Comparison of ENCODE assay signal across 23 mouse cellular contexts in the genomic region with DNA sequence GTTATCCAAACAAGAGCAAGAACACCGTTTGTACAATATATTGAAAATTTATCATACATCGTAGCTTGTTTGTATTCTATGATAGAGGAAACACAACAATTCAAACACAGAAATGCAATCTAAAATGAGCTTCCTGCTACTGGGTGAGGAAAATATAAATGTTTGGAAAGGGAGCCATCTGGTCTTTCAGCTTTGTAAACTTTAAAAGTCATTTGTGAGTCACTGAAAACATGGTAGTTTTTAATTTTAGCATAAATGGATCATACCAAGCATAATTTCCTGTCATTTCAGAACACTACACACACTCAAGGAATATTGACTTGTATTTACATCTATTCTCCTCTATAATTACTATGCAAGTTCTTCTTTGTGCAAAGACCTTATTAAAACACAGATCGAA.
"Had no signal": no experiment of that assay in that cellular context is flagged by ENCODE, and none has a peak within 500 bp of the region (broad histone marks: within the 10 kb centered on the region; RNA-seq: fewer than 3 reads in every experiment).

No protein-coding gene starts in this region.

- ATAC-seq: intestine, embryonic 16.5 days; midbrain, embryonic 13.5 days; midbrain, embryonic 16.5 days had no signal

- H3K36me3 ChIP-seq: limb, embryonic 12.5 days; limb, embryonic 15.5 days; liver, embryonic 13.5 days; lung, embryonic 15.5 days; midbrain, embryonic 10.5 days; midbrain, embryonic 13.5 days; neural tube, embryonic 13.5 days; stomach, embryonic 15.5 days had no signal

- H3K27me3 ChIP-seq: limb, embryonic 12.5 days; limb, embryonic 15.5 days; liver, embryonic 13.5 days; lung, embryonic 15.5 days; megakaryocyte, embryonic 14.5 days; midbrain, embryonic 13.5 days; neural tube, embryonic 13.5 days; stomach, embryonic 15.5 days had no signal

- H3K4me2 ChIP-seq: limb, embryonic 12.5 days; limb, embryonic 15.5 days; liver, embryonic 13.5 days; lung, embryonic 15.5 days; midbrain, embryonic 13.5 days; neural tube, embryonic 13.5 days; stomach, embryonic 15.5 days had no signal

- H3K9me3 ChIP-seq: limb, embryonic 12.5 days; limb, embryonic 15.5 days; liver, embryonic 13.5 days; lung, embryonic 15.5 days; megakaryocyte, embryonic 14.5 days; midbrain, embryonic 10.5 days; midbrain, embryonic 13.5 days; neural tube, embryonic 13.5 days; stomach, embryonic 15.5 days had no signal

- H3K4me3 ChIP-seq: limb, embryonic 12.5 days; limb, embryonic 15.5 days; liver, embryonic 13.5 days; lung, embryonic 15.5 days; megakaryocyte, embryonic 14.5 days; midbrain, embryonic 10.5 days; midbrain, embryonic 13.5 days; myocyte; neural tube, embryonic 13.5 days; stomach, embryonic 15.5 days had no signal

- H3K4me1 ChIP-seq: limb, embryonic 12.5 days; limb, embryonic 15.5 days; liver, embryonic 13.5 days; lung, embryonic 15.5 days; megakaryocyte, embryonic 14.5 days; midbrain, embryonic 10.5 days; midbrain, embryonic 13.5 days; stomach, embryonic 15.5 days had no signal

- H3K27ac ChIP-seq: limb, embryonic 12.5 days; limb, embryonic 15.5 days; liver, embryonic 13.5 days; lung, embryonic 15.5 days; macrophage; midbrain, embryonic 10.5 days; midbrain, embryonic 13.5 days; neural tube, embryonic 13.5 days; stomach, embryonic 15.5 days had no signal

- H3K9ac ChIP-seq: limb, embryonic 12.5 days; limb, embryonic 15.5 days; liver, embryonic 13.5 days; lung, embryonic 15.5 days; midbrain, embryonic 13.5 days; neural tube, embryonic 13.5 days; stomach, embryonic 15.5 days had no signal

- DNase-seq: kidney, adult 18-20 months; kidney, adult 9 months; kidney, postnatal 25 days; left cerebral cortex, postnatal 4 days; liver, embryonic 13.5 days; lung, postnatal 14 days; retina, postnatal 1 day; right cerebral cortex, postnatal 25 days; spleen, adult 18-20 months; thymus, adult 18-20 months; thymus, postnatal 36 days had no signal
